Mouse (Mus musculus) mouse embryonic stem cell (cell line): ENCODE results near the gene Tmem168.

Experiments
- in situ Hi-C, 2 experiments: fragments of 300-500 bp; cut with MboI; formaldehyde crosslinking; loops; 1 replicate in 1 of 2; 3 replicates in 1 of 2; pipeline ENCODE4 v1.14.3; 2019 to 2020; ENCODE audit warnings: low sequenced_read_pairs in 2 of 2, low pct_unique_long_range_greater_than_20kb in 1 of 2, mixed read lengths in 1 of 2; ENCODE audit not compliant: unreplicated experiment in 1 of 2

The Tmem168 gene

DNA sequence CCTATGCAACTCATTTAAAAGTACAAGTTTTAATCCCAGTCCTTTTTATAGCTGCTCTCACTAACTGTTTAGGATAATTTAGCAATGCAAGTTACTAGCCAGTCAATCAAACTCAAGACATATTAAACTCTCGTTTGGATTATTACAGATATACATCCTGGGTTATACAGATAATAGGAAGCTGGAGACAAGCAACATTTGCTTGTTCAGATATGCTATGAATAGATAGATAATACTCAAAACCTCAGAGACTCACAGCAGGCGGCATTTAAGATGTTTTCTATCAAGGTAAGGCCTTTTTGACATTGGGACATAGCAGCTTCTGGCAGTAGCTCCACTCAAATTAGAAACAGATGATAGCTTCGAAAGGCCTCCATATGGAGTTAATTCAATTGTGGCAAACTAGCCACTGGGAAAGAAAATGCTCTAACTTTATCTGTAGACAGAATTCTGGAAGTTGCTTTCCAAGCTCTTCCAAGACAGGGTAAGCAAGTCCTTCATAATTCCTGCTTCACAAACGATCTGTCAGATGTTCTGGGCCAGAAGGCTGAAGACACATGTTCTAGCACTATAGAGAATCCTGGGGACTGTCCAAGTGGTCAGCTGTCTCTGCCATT is 15.1 kb downstream of the Tmem168 start:
- in situ Hi-C loops, result no loop called here

DNA sequence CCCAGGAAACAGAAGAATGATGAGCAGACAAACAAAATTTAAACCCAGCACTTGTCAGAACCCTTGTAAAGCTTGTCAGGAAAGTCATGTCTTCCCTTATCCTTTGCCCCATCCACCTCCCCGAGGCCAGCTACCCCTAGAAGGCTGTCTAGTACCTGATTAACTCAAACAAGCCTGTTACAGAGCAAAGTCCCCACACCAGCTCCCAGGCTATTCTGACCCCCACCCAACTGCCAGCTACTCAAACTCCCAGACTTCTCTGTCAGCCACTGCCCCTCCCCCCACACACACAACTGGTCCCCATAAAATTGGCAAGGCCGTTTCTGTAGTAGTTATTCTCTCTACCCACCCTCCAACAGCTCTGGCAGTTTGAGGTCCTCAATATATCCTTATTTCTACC is 21.3 kb downstream of the Tmem168 start:
- in situ Hi-C loops, result no loop called here

DNA sequence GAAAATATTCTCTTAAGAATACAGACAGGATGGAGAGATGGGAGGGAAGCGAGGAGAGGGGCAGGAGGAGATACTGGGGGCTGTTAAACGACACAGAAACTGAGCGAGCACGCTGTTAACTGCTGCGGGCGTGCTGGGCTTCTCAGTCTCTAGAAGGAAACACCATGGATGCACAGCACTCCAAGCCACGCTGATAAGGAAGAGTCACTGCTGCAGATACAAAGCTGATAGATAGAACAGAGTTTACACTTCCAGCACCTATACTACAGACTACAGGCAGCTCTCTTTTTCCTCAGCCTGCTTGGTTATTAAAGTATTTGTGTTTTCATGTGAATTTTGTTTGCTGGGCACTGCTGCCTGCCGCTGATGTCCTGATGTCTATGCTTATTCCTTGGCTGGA is 21.7 kb downstream of the Tmem168 start:
- in situ Hi-C loops, result no loop called here

DNA sequence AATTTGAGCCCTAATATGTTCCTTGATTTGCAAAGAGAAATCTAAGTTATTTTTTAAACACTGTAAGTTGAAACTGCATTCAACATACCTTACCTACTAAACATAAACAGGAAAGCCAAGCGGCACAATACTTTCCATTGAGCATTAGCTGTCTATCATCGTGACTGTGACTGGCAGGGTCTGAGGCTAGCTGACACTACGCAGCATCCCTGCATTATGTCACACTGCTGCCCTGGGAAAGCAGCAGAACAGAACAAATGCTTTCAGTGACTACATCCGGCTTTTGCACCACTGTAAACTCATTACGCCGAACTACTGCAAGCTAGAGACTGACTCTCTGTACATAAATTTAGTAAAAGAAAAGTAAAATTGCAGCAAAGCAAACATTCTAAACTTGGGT is 23.1 kb downstream of the Tmem168 start:
- in situ Hi-C loops, result no loop called here

DNA sequence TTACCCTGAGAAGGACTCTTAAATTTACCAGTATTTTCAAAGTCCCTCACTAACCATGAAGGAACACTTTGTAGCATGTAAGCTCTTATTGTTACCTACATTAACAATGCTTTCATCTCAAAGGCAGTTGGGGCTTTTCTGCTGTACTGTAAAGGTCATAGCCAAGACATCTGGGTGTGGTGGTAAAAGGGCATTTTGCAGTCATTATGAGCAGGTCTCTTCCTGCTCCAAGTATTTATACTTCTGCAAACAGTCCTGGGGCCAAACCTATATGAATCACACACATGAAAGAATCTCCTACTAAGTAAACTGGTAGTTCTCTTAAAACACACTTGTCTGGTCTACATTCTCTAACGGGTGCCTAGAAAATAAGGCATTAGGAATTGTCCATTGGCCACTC is 25.8 kb downstream of the Tmem168 start:
- in situ Hi-C loops, result no loop called here

DNA sequence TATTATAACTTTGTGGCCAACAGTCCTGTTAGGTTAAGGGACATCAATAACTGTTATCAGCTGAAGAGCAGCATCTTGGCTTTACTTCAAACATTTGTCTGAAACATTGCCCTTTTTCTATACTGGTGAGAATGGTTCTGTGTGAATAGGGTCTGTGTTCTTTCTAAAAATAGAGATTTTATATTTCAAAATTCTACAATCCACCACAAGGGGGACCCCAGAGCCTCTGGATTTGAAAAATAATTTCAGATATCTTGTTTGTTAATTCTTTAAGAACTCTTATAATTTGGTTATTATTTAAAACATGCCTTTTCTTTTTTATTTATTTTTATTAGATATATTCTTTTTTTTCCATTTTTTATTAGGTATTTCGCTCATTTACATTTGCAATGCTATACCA is 42.2 kb downstream of the Tmem168 start:
- in situ Hi-C loops, result no loop called here

DNA sequence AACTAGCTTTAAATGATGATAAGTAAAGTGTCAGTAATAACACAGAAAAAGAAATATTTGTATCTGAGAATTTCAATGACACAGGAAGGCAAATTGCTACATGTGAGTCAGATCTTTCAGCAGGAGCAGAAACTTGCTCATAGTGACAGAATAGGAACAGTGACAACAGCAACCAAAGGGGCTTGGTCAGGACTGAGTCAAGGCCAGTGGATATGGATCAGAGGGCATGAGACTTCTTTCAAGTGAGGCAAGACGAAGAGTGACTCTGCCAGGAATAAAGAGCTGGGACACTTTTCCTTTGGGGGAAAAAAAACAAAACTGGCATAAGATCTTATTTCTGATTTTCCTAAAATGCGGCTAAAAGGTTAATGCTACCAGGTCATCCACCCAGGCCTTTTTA is 52.6 kb downstream of the Tmem168 start:
- in situ Hi-C loops, result no loop called here

DNA sequence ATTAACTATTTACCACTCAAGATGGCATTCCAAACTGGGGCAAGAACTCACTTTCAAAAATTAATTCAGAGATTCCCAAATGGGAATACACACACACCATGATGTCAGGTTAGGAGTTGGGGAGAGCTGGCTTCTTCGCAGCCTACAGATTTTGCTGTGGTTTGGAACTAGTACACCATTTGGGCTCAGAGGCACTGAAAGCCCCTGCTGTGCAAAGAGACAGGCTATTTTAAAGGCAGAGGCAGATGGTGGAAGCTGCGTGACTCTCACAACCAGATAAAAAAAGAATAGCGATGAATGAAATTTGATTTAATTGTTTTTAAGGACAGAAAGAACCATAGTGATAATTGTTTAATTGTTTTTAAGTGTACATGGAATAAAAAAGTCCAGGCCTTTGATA is 66.1 kb downstream of the Tmem168 start:
- in situ Hi-C loops, result no loop called here

DNA sequence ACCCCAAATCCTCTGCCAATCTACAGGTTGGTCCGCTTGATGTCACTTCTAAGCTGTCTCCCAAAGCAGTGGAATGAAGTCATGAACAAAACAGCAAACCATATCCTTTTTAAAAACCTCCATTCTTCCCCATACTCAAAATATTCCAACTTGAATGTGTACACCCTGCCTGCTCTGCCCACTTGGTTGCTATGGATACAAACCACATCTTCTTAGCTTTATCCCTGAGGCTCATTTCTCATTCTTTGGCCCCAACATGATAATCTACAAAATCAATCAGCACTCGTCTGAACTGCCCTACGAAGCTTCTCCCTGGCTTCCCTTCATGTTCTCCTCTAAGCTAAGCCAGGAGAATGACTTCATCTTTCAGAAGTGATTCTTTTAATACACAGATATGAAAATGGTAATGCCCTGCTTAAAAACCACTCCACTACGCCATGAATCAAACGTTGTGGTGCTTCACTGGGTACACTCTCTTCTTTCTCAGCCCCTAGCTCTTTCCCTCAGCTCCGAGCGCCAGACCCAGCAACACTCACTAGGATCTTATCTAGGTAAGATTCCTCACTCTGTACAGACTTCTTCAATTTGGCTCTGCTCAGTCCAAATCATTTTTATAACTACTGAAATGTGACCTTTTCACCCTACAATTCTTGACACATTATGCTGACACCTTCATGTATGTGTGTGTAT is 70.5 kb downstream of the Tmem168 start:
- in situ Hi-C loops, result no loop called here
